Mouse (Mus musculus): ENCODE data around the gene Olfr606.
"Not testable (repeated sequence)": the region's sequence is repeated elsewhere in the genome, so short reads cannot be mapped to it uniquely, and the experiment has no call there.

Gene Olfr606

GRCm38 (mm10) chr7:103448746-103449145 is at the start of gene Olfr606:
Olfr606 (plus strand) TSS chr7:103449046.
- DNase-seq, result no peak

- not testable (repeated sequence) for DNase-seq
Observed at GRCm38 (mm10) chr7:103406521-103407055, 42.3 kb upstream of the Olfr606 start.

GRCm38 (mm10) chr7:103414772-103415171 is 34.1 kb upstream of the Olfr606 start, which contains the start of gene Usp17lc:
Usp17lc (plus strand) TSS chr7:103415072.
- DNase-seq, result not testable (repeated sequence)

DNA sequence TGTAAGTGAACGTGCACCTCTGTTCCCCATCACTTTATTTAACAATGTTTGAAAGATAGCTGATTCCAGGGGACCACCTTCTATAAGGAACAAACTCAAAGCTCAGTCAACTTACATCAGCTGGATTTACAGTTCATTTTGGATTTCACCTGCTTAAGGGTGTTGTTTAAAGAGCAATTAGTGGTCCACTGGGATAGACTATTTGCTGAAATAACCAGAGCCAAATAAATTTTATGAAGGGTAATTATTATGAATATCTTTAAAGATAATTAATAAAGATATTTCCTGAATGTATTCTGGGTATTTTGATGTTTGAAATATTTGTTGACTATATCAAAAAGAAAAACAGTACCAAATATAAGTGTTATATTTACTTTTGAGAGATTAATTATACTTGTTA is 3.5 kb upstream of the Olfr606 start, which contains the start of gene Olfr605:
TSS of gene Olfr605 (minus strand) at position 101 of the 400 bp plus-strand sequence.
- DNase-seq, result no peak

DNA sequence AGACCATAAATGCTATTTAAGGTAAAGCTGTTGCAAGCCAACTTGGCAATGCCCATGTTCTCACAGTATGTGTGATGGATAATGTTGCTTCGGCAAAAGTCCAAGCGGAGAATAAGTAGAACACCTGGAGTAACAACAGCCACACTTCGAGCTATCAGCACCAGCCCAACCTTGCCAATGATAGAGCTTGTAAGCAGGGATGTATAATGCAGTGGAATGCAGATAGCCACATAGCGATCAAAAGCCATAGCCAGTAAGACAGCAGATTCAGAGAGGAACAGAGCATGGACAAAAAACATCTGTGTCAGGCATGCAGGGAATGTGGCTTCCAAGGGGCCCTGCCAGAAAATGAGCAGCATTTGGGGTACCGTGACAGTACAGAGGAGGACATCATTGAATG is 11.7 kb downstream of the Olfr606 start:
- no peak for DNase-seq

DNA sequence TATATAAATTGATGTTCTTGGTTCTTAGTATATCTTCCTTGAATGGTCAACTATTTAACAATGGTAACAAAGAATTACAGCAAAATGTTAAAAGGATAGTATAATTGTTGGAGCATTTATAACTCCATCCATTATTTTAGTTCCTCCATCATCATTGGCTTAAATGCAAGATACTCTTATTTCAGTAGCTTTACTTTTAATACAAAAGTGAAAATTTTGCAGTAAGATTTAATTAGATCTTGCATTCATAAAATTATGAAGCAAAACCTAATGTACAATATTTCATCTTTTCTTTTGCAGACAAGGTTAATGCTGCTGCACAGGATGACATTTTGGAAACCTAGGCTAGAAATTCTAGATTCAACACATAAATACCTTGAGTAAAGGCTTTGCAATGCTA is 20.7 kb downstream of the Olfr606 start, which contains the start of gene Olfr608:
TSS of gene Olfr608 (plus strand) at position 301 of the 400 bp plus-strand sequence.
- DNase-seq, result no peak

DNA sequence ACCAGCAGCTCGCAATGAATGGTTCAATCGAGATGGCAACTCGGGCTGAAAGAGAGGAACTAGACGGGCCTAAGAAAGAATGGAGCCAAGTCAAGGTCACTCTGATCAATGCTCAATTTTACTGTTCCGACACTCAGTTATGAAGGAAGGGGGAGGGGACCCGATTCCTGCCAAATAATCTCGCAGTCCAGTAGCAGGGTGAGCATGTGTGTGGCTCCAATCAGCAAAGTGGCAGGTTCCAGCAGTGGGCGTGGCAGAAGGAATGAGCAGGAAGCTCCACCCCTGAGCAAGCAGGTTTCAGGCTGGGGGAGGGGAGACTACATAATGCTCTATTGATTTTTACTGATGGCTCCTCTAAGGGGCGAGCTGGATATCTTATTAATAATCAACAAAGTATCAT is 28.3 kb downstream of the Olfr606 start:
- DNase-seq, result not testable (repeated sequence)

DNA sequence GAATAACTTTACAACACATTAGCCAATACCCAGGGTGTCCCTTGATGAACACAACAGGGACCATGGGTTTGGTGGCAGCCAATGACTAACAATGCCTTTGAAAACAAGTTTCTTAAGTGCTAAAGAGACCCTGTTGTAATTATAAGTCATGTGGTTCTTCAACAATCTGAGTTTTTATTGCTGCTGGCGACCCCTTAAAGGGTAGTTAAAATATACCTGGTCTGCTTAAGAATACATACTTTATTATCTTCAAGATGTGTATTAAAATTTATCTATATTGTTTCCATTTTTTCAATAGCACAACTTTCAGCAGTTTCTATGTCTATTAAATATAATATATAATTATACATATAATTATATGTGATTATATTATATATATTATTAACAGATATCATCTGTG is 49.1 kb downstream of the Olfr606 start, which contains the start of gene Olfr609:
TSS of gene Olfr609 (minus strand) at position 101 of the 400 bp plus-strand sequence.
- DNase-seq, result no peak

All from lung, postnatal 10 days (tissue).